Mouse (Mus musculus) kidney, postnatal 36 days (tissue): ENCODE measurements around the gene Rnf187.
A peak's percentile ranks its signal among the peaks of the same experiment; 100 is the strongest.

Experiments
- DNase-seq, 2 experiments: peaks; one replicate each; pipeline ENCODE4 v3.0.0; 2021 to 2022; ENCODE audit warnings: mixed read lengths in 2 of 2

The Rnf187 gene

DNA sequence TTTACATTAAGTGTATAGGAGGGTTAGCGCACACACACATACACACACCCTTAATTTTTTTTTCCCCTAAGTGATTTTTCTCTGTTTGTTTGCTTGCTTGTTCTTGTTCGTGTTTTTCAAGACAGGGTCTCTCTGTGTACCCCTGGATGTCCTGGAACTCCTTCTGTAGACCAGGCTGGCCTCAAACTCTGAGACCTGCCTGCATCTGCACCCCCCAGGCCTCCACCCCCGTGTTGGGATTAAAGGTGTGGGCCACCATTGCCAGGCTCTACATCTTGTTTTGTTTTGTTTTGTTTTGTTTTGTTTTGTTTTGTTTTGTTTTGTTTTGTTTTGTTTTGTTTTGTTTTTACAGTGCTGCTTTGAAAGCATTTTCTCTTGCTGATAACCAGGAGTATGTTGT is 8.6 kb upstream of the Rnf187 start:
- no peak for DNase-seq

- DNase-seq, result no peak
Measured at GRCm38 (mm10) chr11:58944136-58944535, 5.4 kb upstream of the Rnf187 start.

- DNase-seq, result no peak
Measured at GRCm38 (mm10) chr11:58939088-58939439, 348 bp upstream of the Rnf187 start.

- peak in 1 of 2 experiments; percentile 33 for DNase-seq
Measured at GRCm38 (mm10) chr11:58937909-58938308, 807 bp downstream of the Rnf187 start.

DNA sequence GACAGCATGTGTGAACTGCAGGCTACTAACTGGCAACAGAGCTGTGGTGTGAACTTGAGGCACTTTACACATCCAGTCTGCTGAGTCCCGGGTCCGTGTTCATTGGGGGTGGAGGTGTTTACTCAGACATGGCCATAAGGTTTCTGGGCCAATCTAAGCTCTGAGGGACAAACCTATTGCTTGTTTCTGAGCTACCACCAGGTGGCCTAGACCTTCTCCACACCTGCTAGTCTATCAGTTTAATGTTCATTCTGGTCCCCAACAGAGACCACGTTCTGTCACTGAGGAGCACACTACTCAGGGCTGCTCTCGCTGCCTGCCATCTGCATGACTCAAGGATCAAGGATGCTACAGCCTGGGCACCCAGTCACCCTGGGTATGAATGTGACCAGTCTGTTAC is 7.1 kb downstream of the Rnf187 start:
- DNase-seq, result peak in 1 of 2 experiments; percentile 32

GRCm38 (mm10) chr11:58930254-58930653 is 8.5 kb downstream of the Rnf187 start:
- no peak for DNase-seq

- DNase-seq, result peak; percentile 60 to 68
Measured at GRCm38 (mm10) chr11:58929641-58930040, 9.1 kb downstream of the Rnf187 start.

- no peak for DNase-seq
Measured at GRCm38 (mm10) chr11:58929055-58929454, 9.7 kb downstream of the Rnf187 start.

DNA sequence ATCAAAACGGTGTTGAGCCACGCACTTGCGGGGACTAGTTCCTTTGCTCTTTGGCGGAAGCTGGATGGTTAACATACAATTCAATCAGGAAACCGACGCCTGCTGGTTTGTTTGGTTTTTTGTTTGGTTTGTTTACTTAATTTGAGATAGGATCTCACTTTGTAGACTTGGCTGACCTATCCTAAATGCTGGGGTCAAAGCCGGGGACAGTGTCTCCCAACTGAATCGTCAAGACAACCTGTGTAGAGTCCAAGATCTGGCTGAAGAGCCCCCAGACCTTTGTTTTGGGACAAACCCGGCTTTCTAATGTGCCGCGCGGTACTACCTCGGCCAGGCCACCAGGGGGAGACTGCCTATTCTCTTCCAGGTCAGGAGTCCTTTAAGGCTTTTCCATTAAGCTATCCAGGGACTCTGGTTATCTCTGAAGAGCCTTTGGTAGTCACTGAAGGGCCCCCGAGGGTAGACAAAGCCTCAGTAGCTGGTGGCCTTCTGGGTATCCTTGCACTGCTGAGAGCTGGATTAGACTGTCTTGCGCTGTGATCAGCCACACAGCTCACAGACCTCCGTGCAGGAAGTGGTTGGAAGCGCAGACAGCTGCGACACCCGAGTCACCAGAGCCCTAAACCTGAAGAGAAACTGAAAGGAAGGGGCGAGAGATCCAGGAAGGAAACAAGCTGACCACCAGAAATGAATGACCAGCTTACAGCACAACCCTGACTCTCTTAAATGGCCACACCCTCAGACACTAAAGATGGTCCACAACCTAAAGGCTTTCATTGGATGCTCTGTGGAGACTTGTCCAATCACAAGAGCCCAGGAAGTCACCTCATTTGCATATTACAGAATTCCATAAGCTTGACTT is 10.7 kb downstream of the Rnf187 start:
- DNase-seq, result peak; percentile 61 to 75

DNA sequence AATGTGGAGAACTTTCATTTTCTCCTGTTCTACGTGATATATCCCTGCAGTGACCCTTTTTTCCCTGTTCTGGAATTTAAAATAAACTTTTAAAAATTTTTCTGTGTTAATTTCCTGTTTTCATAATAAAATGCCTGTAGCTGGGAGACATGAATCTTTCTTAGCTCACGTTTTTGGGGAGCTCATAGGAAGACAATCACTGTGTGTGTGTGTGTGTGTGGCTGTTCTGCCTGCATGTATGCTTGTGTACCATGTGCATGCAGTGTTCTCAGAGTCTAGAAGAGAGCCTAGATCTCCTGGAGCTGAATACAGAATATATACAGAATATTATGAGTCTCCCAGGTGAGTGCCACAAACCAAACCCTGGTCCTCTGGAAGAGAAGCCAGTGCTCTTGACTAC is 11.7 kb downstream of the Rnf187 start:
- DNase-seq, result no peak

GRCm38 (mm10) chr11:58926651-58927050 is 12.1 kb downstream of the Rnf187 start:
- peak; percentile 62 to 74 for DNase-seq

DNA sequence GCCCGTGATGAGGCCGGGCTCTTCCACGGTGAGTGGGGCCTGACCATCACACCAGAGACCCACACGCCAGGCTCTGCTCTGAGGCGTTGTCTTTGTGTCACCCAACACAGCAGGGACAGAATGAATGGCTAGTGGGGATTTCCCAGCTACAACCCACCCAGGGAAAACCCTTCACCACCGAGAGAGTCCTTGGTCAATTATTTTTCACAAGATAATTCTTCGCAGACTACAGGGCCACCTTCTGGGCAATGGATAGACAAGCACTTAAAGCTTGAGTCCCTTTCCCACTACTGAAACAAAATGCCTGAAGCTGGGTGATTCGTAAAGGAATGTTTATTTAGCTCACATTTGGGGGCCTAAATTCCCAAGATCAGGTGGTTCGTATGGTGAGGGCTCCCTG is 16.3 kb downstream of the Rnf187 start:
- no peak for DNase-seq

DNA sequence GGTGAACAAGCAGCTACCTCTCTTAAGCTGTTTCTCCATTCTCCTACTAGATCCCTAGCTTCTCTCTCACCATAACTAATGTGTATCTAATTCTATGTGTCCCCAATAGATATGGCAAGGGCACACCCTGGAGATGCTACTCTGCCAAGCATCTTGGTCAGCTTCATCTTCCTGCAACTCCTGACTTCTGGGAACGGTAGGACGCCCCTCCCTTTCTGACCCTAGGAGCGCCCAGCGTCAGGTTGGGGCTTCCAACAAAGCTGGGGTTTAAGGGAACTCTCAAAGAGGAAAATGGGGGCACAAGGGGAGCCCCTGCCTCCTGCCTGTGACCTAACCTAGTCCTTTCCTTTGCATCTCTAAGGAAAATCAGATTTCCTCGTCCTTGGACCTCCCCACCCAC is 20.0 kb downstream of the Rnf187 start:
- DNase-seq, result no peak

DNA sequence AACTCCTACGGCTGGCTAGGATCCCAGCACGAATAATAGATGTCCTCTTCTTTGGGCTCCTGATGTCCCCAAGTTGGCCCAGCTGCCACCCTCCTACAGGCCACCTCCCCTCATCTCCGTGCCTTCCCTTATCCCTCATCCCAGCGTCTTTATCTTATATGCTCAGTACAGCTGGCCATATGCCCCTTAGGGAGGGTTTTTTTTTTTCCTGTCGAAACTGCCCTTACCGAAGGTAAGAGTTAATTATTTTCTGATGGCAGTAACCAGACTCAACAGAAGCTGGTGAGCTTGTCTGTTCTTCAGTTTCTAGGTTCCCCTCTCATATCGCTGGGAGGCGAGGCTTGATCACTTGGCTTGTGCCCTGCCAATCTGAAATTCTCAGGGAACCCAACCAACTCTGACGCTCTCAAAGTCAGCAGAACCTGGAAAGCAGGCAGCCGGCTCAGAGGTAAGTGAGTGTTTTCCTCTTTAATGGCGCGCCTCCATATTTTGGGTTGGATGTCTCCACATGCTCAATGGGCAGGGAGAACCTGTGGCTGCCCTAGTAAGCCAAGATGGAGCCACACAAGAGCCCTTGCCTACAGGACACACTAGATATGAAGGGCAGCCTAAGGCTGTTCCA is 20.9 kb downstream of the Rnf187 start, which contains the start of gene Btnl10:
TSS of gene Btnl10 (plus strand) at position 164 of the 622 bp plus-strand sequence.
- DNase-seq, result no peak

GRCm38 (mm10) chr11:58916879-58917744 is 21.6 kb downstream of the Rnf187 start:
- peak; percentile 39 to 75 for DNase-seq

GRCm38 (mm10) chr11:58914461-58915028 is 24.2 kb downstream of the Rnf187 start:
- DNase-seq, result peak; percentile 35 to 62

DNA sequence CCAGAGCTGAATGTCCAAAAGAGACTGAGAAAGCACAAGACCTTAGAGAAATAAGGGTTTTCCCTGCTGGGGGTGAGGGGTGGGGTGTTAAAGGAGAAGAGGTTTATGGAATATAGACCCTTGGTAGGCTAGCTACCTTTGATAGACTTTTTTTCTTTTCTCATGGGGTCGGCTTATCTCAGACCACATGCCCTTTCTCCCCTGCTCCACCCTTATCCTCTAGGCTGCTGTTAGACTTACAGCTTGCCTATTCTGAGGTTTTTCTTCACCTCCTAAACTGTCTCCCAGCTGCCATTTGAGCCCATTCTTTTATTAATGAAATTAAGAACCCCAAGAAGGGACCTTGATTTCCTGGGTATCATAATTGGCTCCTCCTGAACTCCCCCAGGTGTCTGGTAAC is 24.9 kb downstream of the Rnf187 start:
- no peak for DNase-seq

DNA sequence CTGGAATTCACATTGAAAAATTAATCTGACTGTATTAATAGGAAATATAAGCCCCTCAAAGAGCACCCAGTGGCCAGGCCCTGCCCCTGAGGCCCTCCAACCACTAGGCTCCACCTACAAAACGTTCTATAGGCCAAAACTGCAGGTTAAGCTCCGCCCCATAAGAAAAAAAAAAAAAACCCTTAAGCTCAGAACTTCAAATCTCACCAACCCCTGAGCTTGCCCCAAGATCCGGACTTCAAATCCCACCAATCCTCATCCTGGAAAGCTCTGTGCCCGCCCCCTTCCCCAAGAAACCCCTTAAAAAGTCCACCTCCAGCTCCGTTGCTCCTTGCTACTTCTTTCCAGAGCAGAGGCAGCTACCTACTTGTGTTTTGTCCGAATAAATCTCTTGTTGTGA is 33.9 kb downstream of the Rnf187 start:
- DNase-seq, result peak; percentile 19 to 27

DNA sequence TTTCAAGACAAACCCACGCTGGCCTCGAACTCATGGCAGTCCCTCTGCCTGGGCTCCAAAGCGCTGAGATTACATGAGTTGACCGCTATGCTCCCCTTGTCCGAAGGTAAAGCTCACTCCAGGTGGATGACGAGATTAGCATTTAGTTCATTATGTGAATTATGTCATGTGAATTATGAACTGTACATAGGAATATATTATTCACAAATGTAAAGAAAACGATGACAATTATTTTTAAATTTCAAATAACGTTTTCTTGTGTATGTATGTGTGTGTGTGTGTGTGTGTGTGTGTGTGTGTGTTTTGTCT is 34.4 kb downstream of the Rnf187 start:
- DNase-seq, result no peak

- peak; percentile 95 to 97 for DNase-seq
Measured at GRCm38 (mm10) chr11:58903511-58904409, 35.0 kb downstream of the Rnf187 start, which contains the start of gene Zfp39. TSS of gene Zfp39 (minus strand) at chr11:58904225.

- no peak for DNase-seq
Measured at GRCm38 (mm10) chr11:58901080-58901479, 37.6 kb downstream of the Rnf187 start.

- no peak for DNase-seq
Measured at GRCm38 (mm10) chr11:58897485-58897884, 41.2 kb downstream of the Rnf187 start.
